Mouse (Mus musculus): ENCODE results near the gene Taf6. TPM values are rescaled to one million over a fixed set of nuclear protein-coding genes. Genes with fewer than 3 reads are reported as not detected.

Gene Taf6
- polyA plus RNA-seq (2014; fragmentation: Nextera tagmentation; extraction: Ambion mirVana), result 71.7 and 73.2 TPM in 2 replicates

GRCm38 (mm10) chr5:138186950-138187638 lies at the start of gene Taf6, which contains the start of gene Cnpy4:
TSS of gene Taf6 (minus strand) at chr5:138187451.
TSS of gene Cnpy4 (plus strand) at chr5:138187485.
- peaks cover 22% of the 10 kb centered on the region for H3K36me3 ChIP-seq (ENCODE audit: control insufficient read depth, insufficient read depth, low read length)
- peak within 1 kb of the TSS; percentile 74 for H3K9ac ChIP-seq (replicated peaks; ENCODE audit: low read depth, low read length)
- no peaks in the 10 kb centered on the region for H3K9me3 ChIP-seq (ENCODE audit: control insufficient read depth, low read length)
- H3K27ac ChIP-seq (ENCODE audit: low read depth, low read length), result peak within 1 kb of the TSS; percentile 64
- no peaks in the 10 kb centered on the region for H3K27me3 ChIP-seq (ENCODE audit: control insufficient read depth, insufficient read depth, low read length)
- peak; percentile 83 for ATAC-seq (ENCODE audit: low read depth)
- H3K4me3 ChIP-seq (ENCODE audit: low read depth, low read length), result peak within 1 kb of the TSS; percentile 49
- peak within 1 kb of the TSS; percentile 86 for H3K4me2 ChIP-seq (ENCODE audit: low read depth, low read length)
- WGBS, result under 1% methylated on average over 31 of the region's 31 CpGs
- peaks cover 10% of the 10 kb centered on the region for H3K4me1 ChIP-seq (ENCODE audit: control insufficient read depth, insufficient read depth, low read length)

DNA sequence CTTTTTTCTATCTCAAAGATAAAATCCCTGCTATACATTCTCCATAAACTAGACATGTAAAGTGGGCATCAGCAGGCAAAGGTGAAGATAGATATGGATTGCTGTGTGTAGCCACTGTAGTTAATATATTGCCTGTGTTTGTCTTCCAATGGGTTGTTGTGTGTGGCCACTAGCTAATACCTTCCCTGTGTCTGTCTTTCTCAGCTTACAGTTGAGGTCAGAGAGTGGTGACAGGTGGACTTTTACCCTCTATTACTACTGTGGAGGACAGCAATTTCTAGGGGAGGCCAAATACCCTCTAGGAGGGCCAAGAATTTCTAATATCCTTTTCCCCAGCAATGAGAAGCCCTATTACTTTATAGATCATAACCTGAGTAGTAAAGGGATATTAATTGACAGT lies 47.0 kb upstream of the Taf6 start:
- no peaks in the 10 kb centered on the region for H3K4me1 ChIP-seq (ENCODE audit: control insufficient read depth, insufficient read depth, low read length)
- no peak overlapping the region for H3K4me2 ChIP-seq (ENCODE audit: low read depth, low read length)
- H3K9me3 ChIP-seq (ENCODE audit: control insufficient read depth, low read length), result no peaks in the 10 kb centered on the region
- ATAC-seq (ENCODE audit: low read depth), result no peak
- H3K4me3 ChIP-seq (ENCODE audit: low read depth, low read length), result no peak overlapping the region
- H3K9ac ChIP-seq (replicated peaks; ENCODE audit: low read depth, low read length), result no peak overlapping the region
- H3K36me3 ChIP-seq (ENCODE audit: control insufficient read depth, insufficient read depth, low read length), result no peaks in the 10 kb centered on the region
- no peak overlapping the region for H3K27ac ChIP-seq (ENCODE audit: low read depth, low read length)
- no peaks in the 10 kb centered on the region for H3K27me3 ChIP-seq (ENCODE audit: control insufficient read depth, insufficient read depth, low read length)

GRCm38 (mm10) chr5:138233778-138234177 lies 46.5 kb upstream of the Taf6 start:
- Histone ChIP-seq H3K4me3 (ENCODE audit: low read depth, low read length) (no peak overlapping the region), H3K9ac (replicated peaks; ENCODE audit: low read depth, low read length) (no peak overlapping the region), H3K36me3 (ENCODE audit: control insufficient read depth, insufficient read depth, low read length) (no peaks in the 10 kb centered on the region), H3K27me3 (ENCODE audit: control insufficient read depth, insufficient read depth, low read length) (no peaks in the 10 kb centered on the region), H3K27ac (ENCODE audit: low read depth, low read length) (no peak overlapping the region), H3K4me2 (ENCODE audit: low read depth, low read length) (no peak overlapping the region), H3K4me1 (ENCODE audit: control insufficient read depth, insufficient read depth, low read length) (no peaks in the 10 kb centered on the region), H3K9me3 (ENCODE audit: control insufficient read depth, low read length) (no peaks in the 10 kb centered on the region)
- ATAC-seq (ENCODE audit: low read depth), result no peak
- WGBS, result 90% methylated on average over 2 of the region's 2 CpGs

- no peak for ATAC-seq (ENCODE audit: low read depth)
- Histone ChIP-seq H3K4me3 (ENCODE audit: low read depth, low read length) (no peak overlapping the region), H3K4me2 (ENCODE audit: low read depth, low read length) (no peak overlapping the region), H3K9me3 (ENCODE audit: control insufficient read depth, low read length) (no peaks in the 10 kb centered on the region), H3K36me3 (ENCODE audit: control insufficient read depth, insufficient read depth, low read length) (no peaks in the 10 kb centered on the region), H3K9ac (replicated peaks; ENCODE audit: low read depth, low read length) (no peak overlapping the region), H3K4me1 (ENCODE audit: control insufficient read depth, insufficient read depth, low read length) (no peaks in the 10 kb centered on the region), H3K27ac (ENCODE audit: low read depth, low read length) (no peak overlapping the region), H3K27me3 (ENCODE audit: control insufficient read depth, insufficient read depth, low read length) (no peaks in the 10 kb centered on the region)
- 91% methylated on average over 3 of the region's 3 CpGs for WGBS
These were observed 42.3 kb upstream of the Taf6 start for GRCm38 (mm10) chr5:138229511-138229910.

- Histone ChIP-seq H3K9ac (replicated peaks; ENCODE audit: low read depth, low read length) (no peak overlapping the region), H3K27me3 (ENCODE audit: control insufficient read depth, insufficient read depth, low read length) (no peaks in the 10 kb centered on the region), H3K4me3 (ENCODE audit: low read depth, low read length) (no peak overlapping the region), H3K36me3 (ENCODE audit: control insufficient read depth, insufficient read depth, low read length) (no peaks in the 10 kb centered on the region), H3K4me2 (ENCODE audit: low read depth, low read length) (no peak overlapping the region), H3K9me3 (ENCODE audit: control insufficient read depth, low read length) (no peaks in the 10 kb centered on the region), H3K4me1 (ENCODE audit: control insufficient read depth, insufficient read depth, low read length) (no peaks in the 10 kb centered on the region), H3K27ac (ENCODE audit: low read depth, low read length) (no peak overlapping the region)
- no peak for ATAC-seq (ENCODE audit: low read depth)
- 64% methylated on average over 3 of the region's 3 CpGs for WGBS
These were observed 40.8 kb upstream of the Taf6 start for GRCm38 (mm10) chr5:138228026-138228425.

- Histone ChIP-seq H3K27ac (ENCODE audit: low read depth, low read length) (no peak overlapping the region), H3K4me3 (ENCODE audit: low read depth, low read length) (no peak overlapping the region), H3K27me3 (ENCODE audit: control insufficient read depth, insufficient read depth, low read length) (no peaks in the 10 kb centered on the region), H3K4me2 (ENCODE audit: low read depth, low read length) (no peak overlapping the region), H3K36me3 (ENCODE audit: control insufficient read depth, insufficient read depth, low read length) (no peaks in the 10 kb centered on the region), H3K9me3 (ENCODE audit: control insufficient read depth, low read length) (no peaks in the 10 kb centered on the region), H3K4me1 (ENCODE audit: control insufficient read depth, insufficient read depth, low read length) (no peaks in the 10 kb centered on the region), H3K9ac (replicated peaks; ENCODE audit: low read depth, low read length) (no peak overlapping the region)
- 79% methylated on average over 2 of the region's 2 CpGs for WGBS
- ATAC-seq (ENCODE audit: low read depth), result no peak
These were observed 40.1 kb upstream of the Taf6 start for GRCm38 (mm10) chr5:138227367-138227766.

DNA sequence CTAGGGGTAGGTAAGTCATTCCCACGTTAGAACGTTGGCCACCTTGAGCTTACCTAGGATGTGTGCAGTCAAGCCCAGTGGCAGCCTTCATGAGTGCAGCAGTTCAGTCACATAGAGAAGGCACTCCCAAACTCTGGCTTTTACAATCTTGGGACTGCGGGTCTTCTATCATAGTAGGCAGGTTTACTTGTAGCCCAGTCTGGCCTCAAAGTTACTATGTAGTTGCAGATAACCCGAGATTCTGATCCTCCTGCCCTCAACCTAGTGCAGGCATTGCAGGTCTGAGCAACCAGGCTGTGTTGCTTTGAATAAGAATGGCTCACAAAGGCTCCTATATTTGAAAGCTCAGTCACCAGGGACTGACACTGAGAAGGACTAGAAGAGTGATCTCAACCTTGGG lies 39.2 kb upstream of the Taf6 start:
- Histone ChIP-seq H3K27me3 (ENCODE audit: control insufficient read depth, insufficient read depth, low read length) (no peaks in the 10 kb centered on the region), H3K4me3 (ENCODE audit: low read depth, low read length) (no peak overlapping the region), H3K9ac (replicated peaks; ENCODE audit: low read depth, low read length) (no peak overlapping the region), H3K4me2 (ENCODE audit: low read depth, low read length) (no peak overlapping the region), H3K27ac (ENCODE audit: low read depth, low read length) (no peak overlapping the region), H3K9me3 (ENCODE audit: control insufficient read depth, low read length) (no peaks in the 10 kb centered on the region), H3K36me3 (ENCODE audit: control insufficient read depth, insufficient read depth, low read length) (no peaks in the 10 kb centered on the region), H3K4me1 (ENCODE audit: control insufficient read depth, insufficient read depth, low read length) (no peaks in the 10 kb centered on the region)
- 84% methylated on average over 4 of the region's 4 CpGs for WGBS
- no peak for ATAC-seq (ENCODE audit: low read depth)

- Histone ChIP-seq H3K36me3 (ENCODE audit: control insufficient read depth, insufficient read depth, low read length) (no peaks in the 10 kb centered on the region), H3K27ac (ENCODE audit: low read depth, low read length) (no peak within 1 kb of the TSS), H3K4me3 (ENCODE audit: low read depth, low read length) (no peak within 1 kb of the TSS), H3K9me3 (ENCODE audit: control insufficient read depth, low read length) (no peaks in the 10 kb centered on the region), H3K4me2 (ENCODE audit: low read depth, low read length) (no peak within 1 kb of the TSS), H3K9ac (replicated peaks; ENCODE audit: low read depth, low read length) (no peak within 1 kb of the TSS), H3K4me1 (ENCODE audit: control insufficient read depth, insufficient read depth, low read length) (no peaks in the 10 kb centered on the region), H3K27me3 (ENCODE audit: control insufficient read depth, insufficient read depth, low read length) (no peaks in the 10 kb centered on the region)
- 64% methylated on average over 2 of the region's 2 CpGs for WGBS
- no peak for ATAC-seq (ENCODE audit: low read depth)
These were observed 38.4 kb upstream of the Taf6 start, which contains the start of gene Nxpe5 for GRCm38 (mm10) chr5:138225700-138226099. TSS of gene Nxpe5 (plus strand) at chr5:138225898.

DNA sequence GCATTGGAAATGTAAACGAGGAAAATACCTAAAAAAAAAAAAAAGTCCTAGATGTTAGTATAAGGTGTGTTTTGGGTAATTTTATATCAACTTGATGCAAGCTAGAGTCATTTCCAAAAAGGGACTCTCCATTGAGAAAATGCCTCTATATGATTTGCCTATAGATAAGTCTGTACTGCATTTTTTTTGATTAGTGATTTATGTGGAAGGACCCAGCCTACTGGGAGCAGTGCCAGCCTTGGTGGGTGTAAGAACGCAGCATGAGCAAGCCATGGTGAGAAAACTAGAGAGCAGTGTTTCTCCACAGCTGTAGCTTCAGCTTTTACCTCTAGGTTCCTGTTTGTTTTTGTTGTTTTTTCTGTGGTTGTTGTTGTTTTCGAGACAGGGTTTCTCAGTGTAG lies 36.0 kb upstream of the Taf6 start:
- WGBS, result 65% methylated on average over 3 of the region's 3 CpGs
- Histone ChIP-seq H3K27ac (ENCODE audit: low read depth, low read length) (no peak overlapping the region), H3K4me3 (ENCODE audit: low read depth, low read length) (no peak overlapping the region), H3K27me3 (ENCODE audit: control insufficient read depth, insufficient read depth, low read length) (no peaks in the 10 kb centered on the region), H3K4me2 (ENCODE audit: low read depth, low read length) (no peak overlapping the region), H3K9ac (replicated peaks; ENCODE audit: low read depth, low read length) (no peak overlapping the region), H3K9me3 (ENCODE audit: control insufficient read depth, low read length) (no peaks in the 10 kb centered on the region), H3K4me1 (ENCODE audit: control insufficient read depth, insufficient read depth, low read length) (no peaks in the 10 kb centered on the region), H3K36me3 (ENCODE audit: control insufficient read depth, insufficient read depth, low read length) (no peaks in the 10 kb centered on the region)
- ATAC-seq (ENCODE audit: low read depth), result no peak
